Mouse (Mus musculus) hindbrain, embryonic 12.5 days (tissue): Measurements from ENCODE around the gene Cyp4f39. TPM values are rescaled to one million over a fixed set of nuclear protein-coding genes. Genes with fewer than 3 reads are reported as not detected.
"Not testable (repeated sequence)": the region's sequence is repeated elsewhere in the genome, so short reads cannot be mapped to it uniquely, and the experiment has no call there.

Source experiments
- ATAC-seq: fragments of 200-750 bp; cut with Nextera tagmentation; 2 replicates; pipeline ENCODE4 v1.8.0; 2017; ENCODE audit warnings: moderate TSS enrichment; ENCODE audit not compliant: low FRiP score
- H3K27ac ChIP-seq: fragments of 300-500 bp; sonication (generic); 2 replicates; pipeline ENCODE4 v1.5.1; 2016; ENCODE audit warnings: mild to moderate bottlenecking
- H3K27me3 ChIP-seq: fragments of 300-500 bp; sonication (generic); 2 replicates; pipeline ENCODE4 v1.6.1; 2016; ENCODE audit warnings: mild to moderate bottlenecking
- H3K36me3 ChIP-seq: fragments of 300-500 bp; sonication (generic); 2 replicates; pipeline ENCODE4 v1.6.1; 2016; ENCODE audit warnings: mild to moderate bottlenecking
- H3K4me1 ChIP-seq: fragments of 300-500 bp; sonication (generic); 2 replicates; pipeline ENCODE4 v1.6.1; 2016
- H3K4me2 ChIP-seq: fragments of 300-500 bp; sonication (generic); replicated peaks from 2 replicates; pipeline ENCODE4 v1.6.1; 2016; ENCODE audit warnings: mild to moderate bottlenecking
- H3K4me3 ChIP-seq: fragments of 300-500 bp; sonication (generic); 2 replicates; pipeline ENCODE4 v1.5.1; 2016; ENCODE audit warnings: mild to moderate bottlenecking
- H3K9ac ChIP-seq: fragments of 300-500 bp; sonication (generic); 2 replicates; pipeline ENCODE4 v1.6.1; 2016; ENCODE audit warnings: mild to moderate bottlenecking, moderate library complexity
- H3K9me3 ChIP-seq: fragments of 300-500 bp; sonication (generic); replicated peaks from 2 replicates; pipeline ENCODE4 v1.6.1; 2016; ENCODE audit warnings: mild to moderate bottlenecking
- WGBS: fragments of 180-500 bp; shearing (Covaris S2); methylation state at CpG from one replicate; pipeline ENCODE4 v1.1.7; 2016; 5-methylcytosine and 5-hydroxymethylcytosine counted together
- polyA plus RNA-seq: library from polyadenylated mRNA; unstranded; fragments of >200 nt; fragmentation: Nextera tagmentation; extraction: Ambion mirVana; gene quantifications from 2 replicates; pipeline ENCODE4 v1.2.1, GENCODE M21; 2016

The Cyp4f39 gene
- polyA plus RNA-seq, 1 experiment from 2014 or later = 0.99 TPM

- Histone ChIP-seq H3K4me2 (no peak overlapping the region), H3K27ac (no peak overlapping the region), H3K27me3 (no peaks in the 10 kb centered on the region), H3K9ac (no peak overlapping the region), H3K4me3 (no peak overlapping the region), H3K4me1 (no peaks in the 10 kb centered on the region), H3K9me3 (no peaks in the 10 kb centered on the region), H3K36me3 (no peaks in the 10 kb centered on the region)
- ATAC-seq = no peak
- WGBS = 82% methylated on average over 5 of the region's 5 CpGs
These were observed 63.6 kb downstream of the Cyp4f39 start for GRCm38 (mm10) chr17:32516126-32516525.

GRCm38 (mm10) chr17:32521981-32522380 is 69.5 kb downstream of the Cyp4f39 start:
- H3K9ac ChIP-seq = no peak overlapping the region
- H3K4me1 ChIP-seq = no peaks in the 10 kb centered on the region
- H3K27me3 ChIP-seq = no peaks in the 10 kb centered on the region
- H3K4me3 ChIP-seq = no peak overlapping the region
- ATAC-seq = no peak
- WGBS = 91% methylated on average over 5 of the region's 5 CpGs
- peaks cover 26% of the 10 kb centered on the region for H3K36me3 ChIP-seq
- H3K9me3 ChIP-seq = no peaks in the 10 kb centered on the region
- H3K4me2 ChIP-seq = no peak overlapping the region
- no peak overlapping the region for H3K27ac ChIP-seq

- WGBS = 91% methylated on average over 4 of the region's 4 CpGs
- no peak overlapping the region for H3K4me3 ChIP-seq
- H3K4me2 ChIP-seq = no peak overlapping the region
- no peaks in the 10 kb centered on the region for H3K27me3 ChIP-seq
- H3K27ac ChIP-seq = no peak overlapping the region
- H3K9me3 ChIP-seq = no peaks in the 10 kb centered on the region
- H3K36me3 ChIP-seq = peaks cover 26% of the 10 kb centered on the region
- no peaks in the 10 kb centered on the region for H3K4me1 ChIP-seq
- no peak for ATAC-seq
- H3K9ac ChIP-seq = no peak overlapping the region
These were observed 69.9 kb downstream of the Cyp4f39 start for GRCm38 (mm10) chr17:32522386-32522785.

DNA sequence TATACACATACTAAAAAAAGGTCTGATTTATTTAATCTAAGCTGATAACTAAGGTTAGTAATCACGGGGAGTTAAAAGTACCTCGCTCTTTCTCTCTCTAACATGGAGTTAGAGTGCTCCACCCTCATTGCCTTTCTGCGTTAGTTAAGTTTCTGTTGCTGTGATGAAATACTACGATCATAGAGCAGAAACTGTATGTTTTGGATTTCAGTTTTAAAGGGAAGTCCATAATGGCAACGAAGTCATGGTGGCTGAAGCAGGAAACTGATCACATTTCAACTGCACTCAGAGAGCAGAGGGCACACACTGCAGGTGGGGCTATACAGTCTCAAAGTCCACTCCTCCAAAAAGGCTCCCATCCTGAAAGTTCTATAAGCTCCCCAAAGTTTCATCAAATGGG is 70.3 kb downstream of the Cyp4f39 start:
- WGBS = 95% methylated on average over 5 of the region's 5 CpGs

DNA sequence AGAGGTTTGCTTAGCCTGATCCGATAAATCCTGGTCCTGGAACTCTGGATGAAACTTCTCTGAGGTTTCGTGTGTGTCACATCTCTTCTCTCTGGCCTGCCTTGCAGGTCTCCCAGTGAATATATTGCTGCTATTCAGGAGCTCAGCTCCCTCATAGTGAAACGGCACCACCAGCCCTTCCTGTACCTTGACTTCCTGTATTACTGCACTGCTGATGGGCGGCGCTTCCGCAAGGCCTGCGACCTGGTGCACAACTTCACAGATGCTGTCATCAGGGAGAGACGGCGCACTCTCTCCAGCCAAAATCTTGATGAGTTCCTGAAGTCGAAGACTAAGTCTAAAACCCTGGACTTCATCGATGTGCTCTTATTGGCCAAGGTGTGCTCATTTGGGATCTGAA is 71.4 kb downstream of the Cyp4f39 start:
- no peaks in the 10 kb centered on the region for H3K9me3 ChIP-seq

More for the DNA sequence above, 70.3 kb downstream of the Cyp4f39 start:
- H3K27me3 ChIP-seq = no peaks in the 10 kb centered on the region
- H3K4me1 ChIP-seq = no peaks in the 10 kb centered on the region
- no peak overlapping the region for H3K27ac ChIP-seq
- H3K9me3 ChIP-seq = no peaks in the 10 kb centered on the region
- no peak overlapping the region for H3K4me2 ChIP-seq
- H3K4me3 ChIP-seq = no peak overlapping the region
- H3K36me3 ChIP-seq = peaks cover 26% of the 10 kb centered on the region
- no peak for ATAC-seq
- no peak overlapping the region for H3K9ac ChIP-seq

DNA sequence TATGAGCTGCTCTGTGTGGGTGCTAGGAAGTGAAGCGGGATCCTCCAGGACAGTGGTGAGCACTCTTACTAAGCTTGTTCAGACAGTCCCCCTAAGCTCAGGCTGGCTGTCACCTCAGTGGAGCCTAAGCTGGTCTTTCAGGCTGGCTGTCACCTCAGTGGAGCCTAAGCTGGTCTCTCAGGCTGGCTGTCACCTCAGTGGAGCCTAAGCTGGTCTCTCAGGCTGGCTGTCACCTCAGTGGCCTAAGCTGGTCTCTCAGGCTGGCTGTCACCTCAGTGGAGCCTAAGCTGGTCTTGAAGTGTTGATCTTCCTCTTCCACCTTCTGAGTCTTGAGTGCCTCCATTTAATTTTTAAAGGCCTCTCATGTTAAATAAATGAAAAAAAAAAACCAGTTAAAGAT is 73.8 kb downstream of the Cyp4f39 start:
- H3K4me2 ChIP-seq, H3K9ac ChIP-seq, H3K4me1 ChIP-seq, ATAC-seq, H3K9me3 ChIP-seq, H3K27ac ChIP-seq, H3K4me3 ChIP-seq, H3K27me3 ChIP-seq: not testable (repeated sequence)
- peaks cover 26% of the 10 kb centered on the region for H3K36me3 ChIP-seq
- 96% methylated on average over 1 of the region's 1 CpGs for WGBS

More for the DNA sequence above, 71.4 kb downstream of the Cyp4f39 start:
- 93% methylated on average over 11 of the region's 11 CpGs for WGBS
- H3K4me1 ChIP-seq = peaks cover 5% of the 10 kb centered on the region; the same call in 1 of the 2 replicates
- no peak overlapping the region for H3K4me3 ChIP-seq
- no peak for ATAC-seq
- H3K27ac ChIP-seq = no peak overlapping the region
- H3K27me3 ChIP-seq = no peaks in the 10 kb centered on the region
- peaks cover 26% of the 10 kb centered on the region for H3K36me3 ChIP-seq
- no peak overlapping the region for H3K9ac ChIP-seq
- no peak overlapping the region for H3K4me2 ChIP-seq

DNA sequence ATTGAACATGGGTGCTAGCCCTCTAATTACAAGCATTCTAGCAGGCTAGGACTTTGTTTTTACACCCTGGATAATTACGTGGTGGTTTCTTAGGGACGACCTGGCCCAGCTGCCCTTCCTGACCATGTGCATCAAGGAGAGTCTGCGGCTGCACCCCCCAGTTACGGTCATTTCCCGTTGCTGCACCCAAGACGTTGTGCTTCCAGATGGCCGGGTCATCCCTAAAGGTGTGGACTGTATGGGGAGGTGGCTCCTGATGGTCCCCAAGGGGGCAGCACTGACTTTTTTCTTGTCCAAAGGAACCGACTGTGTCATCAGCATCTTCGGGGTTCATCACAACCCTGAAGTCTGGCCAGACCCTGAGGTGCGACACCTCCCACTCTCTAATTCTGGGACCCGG is 75.2 kb downstream of the Cyp4f39 start:
- no peak for ATAC-seq
- no peak overlapping the region for H3K9ac ChIP-seq
- no peak overlapping the region for H3K4me2 ChIP-seq
- no peaks in the 10 kb centered on the region for H3K27me3 ChIP-seq
- peaks cover 16% of the 10 kb centered on the region for H3K36me3 ChIP-seq
- WGBS = 86% methylated on average over 11 of the region's 11 CpGs
- H3K4me3 ChIP-seq = no peak overlapping the region
- no peaks in the 10 kb centered on the region for H3K9me3 ChIP-seq
- no peak overlapping the region for H3K27ac ChIP-seq
- H3K4me1 ChIP-seq = peaks cover 5% of the 10 kb centered on the region; the same call in 1 of the 2 replicates

DNA sequence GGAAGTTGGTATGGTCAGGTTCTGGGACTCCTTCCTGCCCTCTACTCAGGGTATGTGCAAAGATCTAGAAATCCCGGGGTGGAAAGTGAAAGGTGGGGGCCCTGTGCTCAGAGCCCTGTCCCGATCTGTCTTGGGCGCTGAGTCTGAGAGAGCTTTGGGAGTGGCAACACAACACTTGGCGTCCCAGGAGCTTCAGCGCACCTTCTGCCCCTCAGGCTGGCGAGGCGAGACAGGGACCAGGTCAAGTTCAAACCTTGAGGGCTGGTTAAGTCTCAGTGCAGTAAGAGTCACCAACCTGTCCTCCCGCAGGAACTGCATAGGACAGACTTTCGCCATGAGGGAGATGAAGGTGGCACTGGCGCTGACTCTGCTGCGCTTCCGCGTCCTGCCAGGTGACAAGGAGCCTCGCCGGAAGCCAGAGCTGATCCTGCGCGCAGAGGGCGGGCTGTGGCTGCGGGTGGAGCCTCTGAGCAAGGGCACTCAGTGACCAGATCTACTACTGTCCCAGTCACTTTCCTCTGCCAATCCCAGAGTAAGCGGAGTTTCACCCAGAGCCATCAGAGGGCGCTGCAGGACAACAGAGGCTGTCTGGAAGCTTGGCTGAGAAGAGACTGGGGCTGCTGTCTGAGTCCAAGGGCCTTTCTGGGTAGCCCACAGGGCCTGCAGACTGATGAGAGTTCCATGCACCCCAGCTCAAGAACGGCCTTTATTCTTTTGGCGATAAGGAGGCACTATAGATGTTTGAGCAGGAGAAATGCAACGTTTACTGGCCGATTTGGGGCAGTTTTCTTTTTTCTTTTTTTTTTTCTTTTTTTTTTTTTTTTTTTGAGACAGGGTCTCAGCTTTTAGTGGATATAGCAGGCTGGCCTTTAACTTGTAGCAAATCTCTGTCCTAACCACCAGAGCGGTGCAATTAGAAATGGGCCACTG is 76.2 kb downstream of the Cyp4f39 start:
- 16% methylated on average over 26 of the region's 26 CpGs for WGBS
- Histone ChIP-seq H3K4me3 (peak overlapping the region; percentile 21), H3K9ac (peak overlapping the region; percentile 45; the same call in 1 of the 2 replicates), H3K4me1 (peaks cover 5% of the 10 kb centered on the region; the same call in 1 of the 2 replicates), H3K27me3 (no peaks in the 10 kb centered on the region), H3K36me3 (peaks cover 14% of the 10 kb centered on the region), H3K4me2 (peak overlapping the region; percentile 50), H3K9me3 (no peaks in the 10 kb centered on the region), H3K27ac (no peak overlapping the region)
- peak; percentile 48; the same call in 1 of the 2 replicates for ATAC-seq

DNA sequence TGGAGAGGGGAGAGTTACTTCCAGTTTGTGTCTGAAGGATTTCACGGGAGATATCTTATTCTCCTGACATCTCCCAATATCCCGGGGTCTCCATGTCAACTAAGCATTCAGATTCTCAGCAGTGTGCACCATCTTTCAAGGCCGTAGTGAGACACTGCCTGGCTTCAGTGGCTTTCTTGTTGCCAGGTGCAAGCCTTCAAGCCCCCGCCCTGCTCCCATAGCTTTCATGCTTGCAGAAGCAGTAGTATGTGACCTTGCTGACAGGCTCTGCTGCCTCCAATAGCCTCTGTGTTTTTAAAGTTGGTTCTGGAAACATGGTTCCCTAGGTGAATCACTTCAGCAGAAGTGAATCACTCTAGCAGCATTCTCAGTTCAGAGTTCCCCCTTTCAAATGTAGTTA is 79.8 kb downstream of the Cyp4f39 start:
- not testable (repeated sequence) for H3K4me3 ChIP-seq, H3K4me2 ChIP-seq, H3K9ac ChIP-seq, H3K27me3 ChIP-seq, H3K36me3 ChIP-seq, H3K27ac ChIP-seq, ATAC-seq, H3K9me3 ChIP-seq
- 60% methylated on average over 4 of the region's 4 CpGs for WGBS
- peaks cover 10% of the 10 kb centered on the region for H3K4me1 ChIP-seq

DNA sequence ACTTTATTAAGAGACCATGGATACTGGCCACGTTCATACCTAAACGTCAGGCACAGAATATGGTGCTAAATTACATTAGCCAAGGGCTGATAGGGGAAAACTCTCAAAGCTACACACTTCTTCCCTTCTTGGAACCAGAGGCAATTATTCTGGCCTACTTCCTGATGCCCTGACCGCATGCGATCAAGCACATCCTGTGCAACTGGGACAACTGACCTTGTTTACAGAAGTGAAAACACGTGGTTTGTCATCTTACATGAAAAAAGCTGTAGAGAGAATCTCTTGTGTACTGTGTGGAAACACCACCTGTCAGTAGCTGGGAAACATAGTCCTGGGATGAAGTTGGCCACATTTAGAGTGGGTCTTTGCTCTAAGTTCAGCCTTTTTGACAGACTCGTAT is 81.5 kb downstream of the Cyp4f39 start:
- H3K4me1 ChIP-seq = peaks cover 6% of the 10 kb centered on the region
- ATAC-seq = no peak
- WGBS = 84% methylated on average over 6 of the region's 6 CpGs

DNA sequence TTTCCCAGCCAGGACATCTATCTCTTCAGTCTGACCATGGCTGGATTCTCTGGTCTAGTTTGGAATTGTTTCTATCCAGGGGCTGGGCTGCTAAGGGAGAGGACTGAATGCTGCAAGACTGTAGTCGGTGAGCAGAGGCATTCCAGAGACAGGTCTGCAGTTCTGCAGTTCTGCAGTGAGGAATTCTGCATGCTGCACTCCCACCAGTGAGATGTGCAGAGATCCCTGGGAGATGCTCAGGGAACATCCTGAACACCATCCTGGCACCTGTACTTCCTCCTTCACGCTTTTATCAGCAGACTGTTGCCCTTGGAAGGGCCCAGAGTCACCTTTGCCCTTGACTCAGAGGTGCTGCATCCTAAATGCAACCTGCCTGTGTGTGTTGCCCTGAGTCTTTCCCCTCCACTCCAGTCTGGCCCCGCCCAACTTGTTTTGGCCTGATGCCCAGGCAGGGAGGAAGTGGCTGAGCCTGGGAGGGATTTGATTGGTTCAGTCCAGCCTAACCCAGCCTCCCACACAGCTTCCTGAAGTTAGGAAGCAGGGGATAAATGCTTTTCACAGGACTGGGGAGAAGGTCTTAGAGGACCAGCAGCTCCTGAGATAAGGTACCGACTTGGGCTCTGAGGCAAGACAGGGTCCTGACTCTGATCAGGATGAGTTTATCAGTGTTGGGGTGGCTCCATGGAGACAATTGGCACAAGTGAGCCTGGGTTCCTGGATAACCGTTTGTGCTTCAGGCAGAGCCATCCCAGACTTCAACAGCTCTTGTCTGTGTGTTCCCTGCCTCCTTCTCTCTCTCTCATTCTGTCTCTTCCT is 83.7 kb downstream of the Cyp4f39 start, which contains the start of gene Cyp4f16:
Cyp4f16 (plus strand) TSS at position 508 of the 816 bp plus-strand sequence.
- Histone ChIP-seq H3K4me3 (peak within 1 kb of the TSS; percentile 42), H3K4me2 (peak within 1 kb of the TSS; percentile 57), H3K9ac (peak within 1 kb of the TSS; percentile 48)
- 11% methylated on average over 5 of the region's 5 CpGs for WGBS
- H3K27ac ChIP-seq, H3K36me3 ChIP-seq, H3K9me3 ChIP-seq, H3K4me1 ChIP-seq, H3K27me3 ChIP-seq: not testable (repeated sequence)
- ATAC-seq = peak; percentile 88

More for the DNA sequence above, 81.5 kb downstream of the Cyp4f39 start:
- Histone ChIP-seq H3K4me3 (no peak overlapping the region), H3K36me3 (no peaks in the 10 kb centered on the region), H3K27ac (no peak overlapping the region), H3K9ac (no peak overlapping the region), H3K9me3 (no peaks in the 10 kb centered on the region), H3K4me2 (no peak overlapping the region), H3K27me3 (no peaks in the 10 kb centered on the region)

GRCm38 (mm10) chr17:32536867-32537250 is 84.3 kb downstream of the Cyp4f39 start:
- Histone ChIP-seq H3K9ac (peak overlapping the region; percentile 48), H3K27ac (no peak overlapping the region), H3K36me3 (no peaks in the 10 kb centered on the region), H3K4me3 (peak overlapping the region; percentile 42), H3K9me3 (no peaks in the 10 kb centered on the region), H3K4me2 (peak overlapping the region; percentile 57), H3K27me3 (no peaks in the 10 kb centered on the region), H3K4me1 (peaks cover 6% of the 10 kb centered on the region)
- 0 out of 2 replicates have a peak, but pooled peaks have one; percentile 6 for ATAC-seq
- 59% methylated on average over 5 of the region's 5 CpGs for WGBS
